Mouse (Mus musculus): Measurements from ENCODE around the gene Csf3. TPM values are rescaled to one million over a fixed set of nuclear protein-coding genes. Genes with fewer than 3 reads are reported as not detected.

Gene Csf3
- polyA plus RNA-seq, 1 experiment from 2014 or later, result not detected

DNA sequence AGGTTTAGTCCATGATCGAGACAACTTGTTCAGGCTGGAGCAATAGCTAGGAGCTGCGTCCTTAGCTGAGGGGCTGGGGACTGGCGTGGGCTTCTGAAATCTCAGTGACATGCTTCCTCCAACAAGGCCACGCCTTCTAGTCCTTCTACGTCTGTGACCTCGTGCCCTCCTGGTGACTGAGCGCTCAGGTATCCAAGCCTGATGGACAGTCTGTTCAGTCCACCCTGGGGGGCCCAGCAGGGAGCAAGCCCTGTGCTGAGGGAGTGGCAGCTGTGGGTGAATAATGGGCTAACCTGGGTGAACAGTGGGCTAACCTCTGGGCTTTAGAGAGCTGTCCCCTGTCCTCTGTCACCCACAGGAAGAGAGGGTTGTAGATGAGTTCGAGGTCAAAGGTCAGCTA lies 13.1 kb upstream of the Csf3 start:
- no peak overlapping the region for H3K9ac ChIP-seq (ENCODE audit: low read length)
- peaks cover 11% of the 10 kb centered on the region for H3K36me3 ChIP-seq (ENCODE audit: control insufficient read depth, insufficient read depth, low read length)
- H3K4me1 ChIP-seq (replicated peaks; ENCODE audit: control insufficient read depth, insufficient read depth, low read length), result peaks cover 5% of the 10 kb centered on the region; the same call in 1 of the 2 replicates
- ATAC-seq (replicated peaks; ENCODE audit: low FRiP score) (no peak), DNase-seq (ENCODE audit: low spot score) (no peak)
- no peak overlapping the region for H3K4me2 ChIP-seq (ENCODE audit: low read depth, low read length, severe bottlenecking)
- H3K9me3 ChIP-seq (ENCODE audit: control insufficient read depth, low read length), result no peaks in the 10 kb centered on the region
- 96% methylated on average over 8 of the region's 8 CpGs for WGBS
- H3K27me3 ChIP-seq (ENCODE audit: control insufficient read depth, insufficient read depth, low read length), result no peaks in the 10 kb centered on the region
- H3K4me3 ChIP-seq (ENCODE audit: low read depth, low read length), result no peak overlapping the region
- no peak overlapping the region for H3K27ac ChIP-seq (ENCODE audit: low read depth, low read length)

- Histone ChIP-seq H3K9me3 (ENCODE audit: control insufficient read depth, low read length) (no peaks in the 10 kb centered on the region), H3K9ac (ENCODE audit: low read length) (no peak overlapping the region), H3K4me3 (ENCODE audit: low read depth, low read length) (no peak overlapping the region), H3K4me2 (ENCODE audit: low read depth, low read length, severe bottlenecking) (no peak overlapping the region), H3K27ac (ENCODE audit: low read depth, low read length) (no peak overlapping the region), H3K36me3 (ENCODE audit: control insufficient read depth, insufficient read depth, low read length) (peaks cover 27% of the 10 kb centered on the region), H3K27me3 (ENCODE audit: control insufficient read depth, insufficient read depth, low read length) (no peaks in the 10 kb centered on the region), H3K4me1 (replicated peaks; ENCODE audit: control insufficient read depth, insufficient read depth, low read length) (no peaks in the 10 kb centered on the region)
- DNase-seq (ENCODE audit: low spot score), result no peak
- WGBS, result 82% methylated on average over 13 of the region's 13 CpGs
- no peak for ATAC-seq (replicated peaks; ENCODE audit: low FRiP score)
Observed at GRCm38 (mm10) chr11:98693201-98693600, 7.9 kb upstream of the Csf3 start.

- Histone ChIP-seq H3K27ac (ENCODE audit: low read depth, low read length) (no peak overlapping the region), H3K9me3 (ENCODE audit: control insufficient read depth, low read length) (no peaks in the 10 kb centered on the region), H3K9ac (ENCODE audit: low read length) (no peak overlapping the region), H3K36me3 (ENCODE audit: control insufficient read depth, insufficient read depth, low read length) (peaks cover 27% of the 10 kb centered on the region), H3K4me3 (ENCODE audit: low read depth, low read length) (no peak overlapping the region), H3K4me1 (replicated peaks; ENCODE audit: control insufficient read depth, insufficient read depth, low read length) (no peaks in the 10 kb centered on the region), H3K4me2 (ENCODE audit: low read depth, low read length, severe bottlenecking) (no peak overlapping the region), H3K27me3 (ENCODE audit: control insufficient read depth, insufficient read depth, low read length) (no peaks in the 10 kb centered on the region)
- 91% methylated on average over 9 of the region's 9 CpGs for WGBS
- no peak for DNase-seq (ENCODE audit: low spot score)
- no peak for ATAC-seq (replicated peaks; ENCODE audit: low FRiP score)
Observed at GRCm38 (mm10) chr11:98693746-98694145, 7.3 kb upstream of the Csf3 start.

- no peaks in the 10 kb centered on the region for H3K27me3 ChIP-seq (ENCODE audit: control insufficient read depth, insufficient read depth, low read length)
- ATAC-seq (replicated peaks; ENCODE audit: low FRiP score) (no peak), DNase-seq (ENCODE audit: low spot score) (no peak)
- no peaks in the 10 kb centered on the region for H3K9me3 ChIP-seq (ENCODE audit: control insufficient read depth, low read length)
- H3K27ac ChIP-seq (ENCODE audit: low read depth, low read length), result no peak overlapping the region
- no peak overlapping the region for H3K4me2 ChIP-seq (ENCODE audit: low read depth, low read length, severe bottlenecking)
- H3K36me3 ChIP-seq (ENCODE audit: control insufficient read depth, insufficient read depth, low read length), result peaks cover 27% of the 10 kb centered on the region
- H3K9ac ChIP-seq (ENCODE audit: low read length), result no peak overlapping the region
- 83% methylated on average over 9 of the region's 9 CpGs for WGBS
- no peak overlapping the region for H3K4me3 ChIP-seq (ENCODE audit: low read depth, low read length)
- no peaks in the 10 kb centered on the region for H3K4me1 ChIP-seq (replicated peaks; ENCODE audit: control insufficient read depth, insufficient read depth, low read length)
Observed at GRCm38 (mm10) chr11:98694301-98694700, 6.8 kb upstream of the Csf3 start.

- WGBS, result 74% methylated on average over 14 of the region's 14 CpGs
- ATAC-seq (replicated peaks; ENCODE audit: low FRiP score), result no peak
- peaks cover 27% of the 10 kb centered on the region for H3K36me3 ChIP-seq (ENCODE audit: control insufficient read depth, insufficient read depth, low read length)
- no peaks in the 10 kb centered on the region for H3K4me1 ChIP-seq (replicated peaks; ENCODE audit: control insufficient read depth, insufficient read depth, low read length)
- H3K27me3 ChIP-seq (ENCODE audit: control insufficient read depth, insufficient read depth, low read length), result no peaks in the 10 kb centered on the region
- H3K9me3 ChIP-seq (ENCODE audit: control insufficient read depth, low read length), result no peaks in the 10 kb centered on the region
- no peak overlapping the region for H3K4me3 ChIP-seq (ENCODE audit: low read depth, low read length)
- no peak overlapping the region for H3K9ac ChIP-seq (ENCODE audit: low read length)
- H3K27ac ChIP-seq (ENCODE audit: low read depth, low read length), result no peak overlapping the region
- H3K4me2 ChIP-seq (ENCODE audit: low read depth, low read length, severe bottlenecking), result no peak overlapping the region
- no peak for DNase-seq (ENCODE audit: low spot score)
Observed at GRCm38 (mm10) chr11:98695408-98695807, 5.7 kb upstream of the Csf3 start.

DNA sequence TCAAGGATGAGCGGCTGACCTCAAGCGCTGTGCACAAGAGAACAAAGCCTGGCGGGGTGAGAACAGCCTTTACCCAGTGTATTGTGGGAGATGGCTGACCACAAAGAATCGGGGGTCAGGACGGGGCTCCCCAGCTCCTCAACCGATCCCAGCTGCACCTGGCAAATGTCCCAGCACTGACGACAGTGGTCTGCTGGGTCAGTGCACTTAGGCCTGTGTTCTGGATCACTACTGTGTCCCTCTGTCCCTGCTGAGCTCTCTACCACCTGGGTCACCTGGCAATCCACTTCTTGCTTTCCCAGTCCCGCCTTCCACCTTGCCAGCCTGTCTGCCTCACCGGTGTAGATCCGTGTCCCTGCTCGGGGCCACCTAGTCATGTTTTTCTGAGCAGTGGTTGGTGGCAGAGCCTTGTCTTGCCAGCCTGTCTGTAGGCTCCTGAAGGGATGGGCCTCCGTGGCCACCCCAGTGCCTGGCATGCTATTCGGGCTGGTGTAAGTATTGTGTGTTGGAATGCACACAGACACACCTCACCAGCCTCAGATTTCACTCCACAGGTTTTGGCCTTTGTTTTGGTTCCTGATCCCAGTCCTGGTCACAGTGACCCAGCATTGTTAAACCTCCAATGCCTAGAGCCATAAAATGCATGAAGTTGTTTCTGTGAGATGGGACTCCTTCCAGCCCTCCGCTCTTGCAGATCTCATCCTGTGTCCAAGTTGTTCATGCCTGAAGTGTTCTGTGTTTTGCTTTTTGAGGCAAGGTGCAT lies 4.4 kb upstream of the Csf3 start:
- no peak overlapping the region for H3K4me3 ChIP-seq (ENCODE audit: low read depth, low read length)
- DNase-seq (ENCODE audit: low spot score) (no peak), ATAC-seq (replicated peaks; ENCODE audit: low FRiP score) (no peak)
- no peak overlapping the region for H3K27ac ChIP-seq (ENCODE audit: low read depth, low read length)
- H3K36me3 ChIP-seq (ENCODE audit: control insufficient read depth, insufficient read depth, low read length), result peaks cover 17% of the 10 kb centered on the region
- H3K9ac ChIP-seq (ENCODE audit: low read length), result no peak overlapping the region
- 90% methylated on average over 14 of the region's 14 CpGs for WGBS
- H3K4me2 ChIP-seq (ENCODE audit: low read depth, low read length, severe bottlenecking), result no peak overlapping the region
- no peaks in the 10 kb centered on the region for H3K9me3 ChIP-seq (ENCODE audit: control insufficient read depth, low read length)
- H3K4me1 ChIP-seq (replicated peaks; ENCODE audit: control insufficient read depth, insufficient read depth, low read length), result no peaks in the 10 kb centered on the region
- H3K27me3 ChIP-seq (ENCODE audit: control insufficient read depth, insufficient read depth, low read length), result no peaks in the 10 kb centered on the region

- H3K9ac ChIP-seq (ENCODE audit: low read length), result no peak overlapping the region
- WGBS, result 94% methylated on average over 12 of the region's 12 CpGs
- no peaks in the 10 kb centered on the region for H3K4me1 ChIP-seq (replicated peaks; ENCODE audit: control insufficient read depth, insufficient read depth, low read length)
- ATAC-seq (replicated peaks; ENCODE audit: low FRiP score) (no peak), DNase-seq (ENCODE audit: low spot score) (no peak)
- no peaks in the 10 kb centered on the region for H3K27me3 ChIP-seq (ENCODE audit: control insufficient read depth, insufficient read depth, low read length)
- H3K27ac ChIP-seq (ENCODE audit: low read depth, low read length), result no peak overlapping the region
- H3K9me3 ChIP-seq (ENCODE audit: control insufficient read depth, low read length), result no peaks in the 10 kb centered on the region
- H3K36me3 ChIP-seq (ENCODE audit: control insufficient read depth, insufficient read depth, low read length), result peaks cover 16% of the 10 kb centered on the region
- no peak overlapping the region for H3K4me2 ChIP-seq (ENCODE audit: low read depth, low read length, severe bottlenecking)
- H3K4me3 ChIP-seq (ENCODE audit: low read depth, low read length), result no peak overlapping the region
Observed at GRCm38 (mm10) chr11:98697225-98697624, 3.8 kb upstream of the Csf3 start.

- no peak overlapping the region for H3K4me3 ChIP-seq (ENCODE audit: low read depth, low read length)
- H3K9ac ChIP-seq (ENCODE audit: low read length), result no peak overlapping the region
- H3K27me3 ChIP-seq (ENCODE audit: control insufficient read depth, insufficient read depth, low read length), result no peaks in the 10 kb centered on the region
- H3K27ac ChIP-seq (ENCODE audit: low read depth, low read length), result no peak overlapping the region
- peaks cover 9% of the 10 kb centered on the region; the same call in 1 of the 2 replicates for H3K36me3 ChIP-seq (ENCODE audit: control insufficient read depth, insufficient read depth, low read length)
- H3K9me3 ChIP-seq (ENCODE audit: control insufficient read depth, low read length), result no peaks in the 10 kb centered on the region
- ATAC-seq (replicated peaks; ENCODE audit: low FRiP score) (no peak), DNase-seq (ENCODE audit: low spot score) (no peak)
- no peaks in the 10 kb centered on the region for H3K4me1 ChIP-seq (replicated peaks; ENCODE audit: control insufficient read depth, insufficient read depth, low read length)
- H3K4me2 ChIP-seq (ENCODE audit: low read depth, low read length, severe bottlenecking), result no peak overlapping the region
- 86% methylated on average over 16 of the region's 16 CpGs for WGBS
Observed at GRCm38 (mm10) chr11:98698849-98699640, 2.0 kb upstream of the Csf3 start.

Data from forebrain, embryonic 11.5 days (tissue).